Mouse (Mus musculus): ENCODE data around the gene Polr3a.
"Not testable (repeated sequence)": the region's sequence is repeated elsewhere in the genome, so short reads cannot be mapped to it uniquely, and the experiment has no call there.

Gene Polr3a

GRCm38 (mm10) chr14:24493256-24493655, 6.4 kb upstream of the Polr3a start:
- DNase-seq (ENCODE audit: inconsistent age in 2 of 2, low spot score in 1 of 2) = peak; percentile 62 to 78

GRCm38 (mm10) chr14:24491266-24491981, 4.6 kb upstream of the Polr3a start:
- DNase-seq (ENCODE audit: inconsistent age in 2 of 2, low spot score in 1 of 2) = no peak

DNA sequence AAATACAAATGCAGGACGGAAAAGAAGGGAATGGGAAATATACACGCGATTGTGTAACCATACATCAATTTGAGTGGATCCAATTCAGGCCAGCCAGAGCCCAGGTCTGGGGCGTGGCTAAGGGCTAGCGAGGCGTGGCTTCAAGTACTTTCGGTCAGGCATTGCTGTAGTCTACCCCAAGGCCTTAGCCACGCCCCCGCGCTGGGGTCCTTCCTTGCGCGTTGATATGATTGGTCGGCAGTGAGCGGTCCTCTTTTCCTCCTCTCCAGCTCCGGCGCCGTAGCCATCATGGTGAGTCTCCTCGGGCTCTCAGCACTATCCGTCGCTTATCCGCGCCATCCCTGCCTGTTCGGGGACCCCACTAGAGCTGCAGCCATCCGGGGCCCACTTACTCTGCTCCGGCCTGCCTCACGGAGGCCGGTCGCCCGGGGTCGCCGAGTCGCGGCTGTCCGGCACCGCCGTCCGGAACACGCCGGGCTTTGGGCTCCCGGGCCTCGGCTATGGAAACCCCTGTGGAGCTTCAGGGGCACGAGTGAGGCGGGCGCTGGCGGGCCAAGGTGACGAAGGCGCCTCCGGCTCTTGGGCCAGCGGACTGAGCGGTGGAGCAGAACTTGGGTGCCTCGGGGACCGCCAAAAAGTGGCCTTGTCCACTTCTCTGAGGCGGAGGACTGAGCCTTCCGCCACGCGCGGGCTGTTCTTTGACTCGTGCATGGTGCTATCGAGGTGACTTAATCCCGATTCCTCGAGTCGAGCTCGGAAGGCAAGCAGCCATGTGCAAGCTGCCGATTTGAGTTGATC, 3.8 kb upstream of the Polr3a start:
- DNase-seq (ENCODE audit: inconsistent age in 2 of 2, low spot score in 1 of 2) = peak; percentile 97 to 99

- not testable (repeated sequence) for DNase-seq (ENCODE audit: inconsistent age in 2 of 2, low spot score in 1 of 2)
These were observed 2.9 kb upstream of the Polr3a start for GRCm38 (mm10) chr14:24489772-24490171.

GRCm38 (mm10) chr14:24486241-24486767, 554 bp downstream of the Polr3a start:
- DNase-seq (ENCODE audit: inconsistent age in 2 of 2, low spot score in 1 of 2) = no peak

GRCm38 (mm10) chr14:24468806-24469205, 18.1 kb downstream of the Polr3a start:
- DNase-seq (ENCODE audit: inconsistent age in 2 of 2, low spot score in 1 of 2) = peak in 1 of 2 experiments; percentile 59

- no peak for DNase-seq (ENCODE audit: inconsistent age in 2 of 2, low spot score in 1 of 2)
These were observed 28.7 kb downstream of the Polr3a start for GRCm38 (mm10) chr14:24458191-24458590.

- not testable (repeated sequence) for DNase-seq (ENCODE audit: inconsistent age in 2 of 2, low spot score in 1 of 2)
These were observed 43.3 kb downstream of the Polr3a start for GRCm38 (mm10) chr14:24443529-24443928.

Data from adrenal gland, adult (tissue).